Mouse (Mus musculus) telencephalon, adult 2 months (tissue): Measurements from ENCODE around the gene Dnttip1.

Experiments
- DNase-seq: peaks from one replicate; pipeline ENCODE4 v3.0.0-alpha.2; 2011; ENCODE audit warnings: low read depth, low spot score

Dnttip1 gene

GRCm38 (mm10) chr2:164803921-164804313 is 58.1 kb downstream of the Dnttip1 start:
- no peak for DNase-seq

- peak; percentile 98 for DNase-seq
These were observed 58.9 kb downstream of the Dnttip1 start, which contains the start of the genes Acot8 and Zswim3 for GRCm38 (mm10) chr2:164804533-164805331. Gene Acot8 (minus strand): TSS chr2:164804882. Gene Zswim3 (plus strand): TSS chr2:164805098.

DNA sequence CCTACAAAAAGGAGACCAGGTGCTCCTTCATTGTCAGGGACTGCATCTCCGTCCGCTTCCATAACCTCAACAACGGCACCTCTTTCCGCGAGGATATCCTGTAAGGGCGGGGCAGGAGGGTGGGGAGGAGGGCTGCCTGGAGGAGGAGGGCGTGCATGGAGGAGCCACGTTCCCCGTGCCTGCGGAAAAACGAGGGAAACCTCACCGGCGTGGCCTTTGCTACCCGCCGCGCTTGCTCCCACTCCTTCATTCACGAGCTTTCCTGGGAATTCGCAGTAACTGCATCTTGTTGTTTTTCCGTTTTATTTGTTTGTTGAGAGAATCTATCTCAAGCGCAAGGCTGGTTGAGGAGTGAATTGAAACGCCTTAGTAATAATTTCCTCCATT is 59.5 kb downstream of the Dnttip1 start:
- no peak for DNase-seq

DNA sequence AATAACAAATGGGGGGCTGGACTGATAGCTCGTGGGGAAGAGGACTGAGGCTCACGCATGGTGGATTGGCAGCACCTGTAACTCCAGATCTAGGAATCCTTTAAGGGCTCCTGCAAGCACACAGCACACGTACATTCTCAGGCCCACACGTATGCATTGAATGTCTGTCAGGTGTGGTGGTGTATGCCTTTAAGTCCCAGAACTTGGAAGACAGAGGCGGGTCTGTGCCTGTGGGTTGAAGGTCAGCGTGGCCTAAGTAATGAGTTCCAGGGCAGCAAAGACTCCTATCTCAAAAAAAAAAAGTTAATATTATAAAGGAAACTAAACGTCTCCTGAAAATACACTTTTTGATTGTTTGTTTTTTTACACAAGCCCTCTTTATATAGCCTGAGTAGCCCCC is 60.8 kb downstream of the Dnttip1 start:
- DNase-seq = no peak

DNA sequence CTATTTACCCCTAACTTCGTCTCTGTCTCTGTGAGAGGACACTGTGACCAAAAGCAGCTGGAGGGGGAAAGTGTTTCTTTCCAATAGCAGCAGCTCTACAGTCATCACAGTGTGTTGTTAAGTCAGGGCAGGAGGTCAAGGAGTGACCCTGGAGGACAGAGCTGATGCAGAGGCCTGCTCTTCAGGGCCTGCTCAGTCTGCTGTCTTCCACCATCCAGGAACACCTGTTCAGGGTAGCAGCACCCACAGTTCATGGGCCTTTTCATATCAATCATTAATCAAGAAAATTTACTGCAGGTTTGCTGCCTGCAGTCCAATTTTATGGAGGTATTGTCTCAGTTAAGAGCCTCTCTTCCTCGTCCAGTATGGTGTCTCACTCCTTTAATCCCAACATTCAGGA is 67.8 kb downstream of the Dnttip1 start:
- DNase-seq = no peak

GRCm38 (mm10) chr2:164815348-164815747 is 69.6 kb downstream of the Dnttip1 start:
- no peak for DNase-seq

- no peak for DNase-seq
These were observed 70.0 kb downstream of the Dnttip1 start for GRCm38 (mm10) chr2:164815821-164816220.

- DNase-seq = no peak
These were observed 71.4 kb downstream of the Dnttip1 start for GRCm38 (mm10) chr2:164817206-164817605.

GRCm38 (mm10) chr2:164817703-164818102 is 71.9 kb downstream of the Dnttip1 start:
- no peak for DNase-seq
